Mouse (Mus musculus): Measurements from ENCODE around the gene Maff. TPM values are rescaled to one million over a fixed set of nuclear protein-coding genes. Genes with fewer than 3 reads are reported as not detected.
A peak's percentile ranks its signal among the peaks of the same experiment; 100 is the strongest.

Gene Maff
- polyA plus RNA-seq, 1 experiment, result 3.6 TPM

DNA sequence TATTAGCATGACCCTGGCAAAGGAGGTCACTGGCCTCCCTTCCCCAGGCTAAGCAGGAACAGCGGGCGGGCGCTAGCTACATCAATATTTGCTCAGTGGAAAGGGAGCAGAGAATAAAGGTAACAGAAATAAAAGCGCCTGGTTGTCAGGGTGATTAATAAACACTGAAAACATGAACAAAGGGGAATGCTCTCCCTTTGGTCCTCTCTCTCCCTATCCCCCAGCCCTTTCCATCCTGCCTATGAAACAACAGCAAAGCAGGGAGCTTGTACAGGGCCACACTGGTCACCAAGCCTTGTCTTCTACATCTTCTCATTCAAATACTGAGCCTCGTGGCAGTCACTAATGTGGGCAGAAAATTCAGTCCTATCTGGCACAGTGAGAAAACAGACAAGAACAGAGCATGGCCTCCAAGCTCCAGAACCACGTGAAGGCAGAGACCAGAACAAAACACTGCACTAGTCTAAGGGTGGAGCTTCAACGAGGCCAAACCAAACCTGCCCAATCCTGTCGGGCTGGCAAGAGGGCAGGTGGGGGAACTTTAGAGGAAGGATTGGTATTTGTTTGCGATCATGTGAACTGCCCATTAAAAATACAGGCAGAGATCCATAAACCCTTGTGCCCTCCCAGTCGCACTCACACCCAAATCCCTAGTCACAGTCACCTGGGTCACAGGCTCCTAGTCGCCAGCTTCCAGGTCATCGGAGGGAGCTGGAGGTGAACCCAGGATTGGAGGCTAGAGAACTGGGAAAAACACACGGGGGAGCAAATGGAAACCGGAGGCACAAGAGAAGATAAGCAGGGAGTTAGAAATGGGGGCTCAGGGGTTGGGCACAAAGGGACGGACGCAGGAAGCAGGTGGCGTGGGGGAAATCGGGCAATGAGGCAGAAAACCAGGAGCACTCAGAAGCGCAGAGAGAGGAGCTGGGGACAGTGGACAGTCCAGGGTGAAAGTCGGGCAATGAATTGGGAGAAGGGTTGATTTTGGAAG, 19.2 kb upstream of the Maff start:
- WGBS, result 18% methylated on average over 20 of the region's 20 CpGs
- Histone ChIP-seq H3K4me3 (replicated peaks; ENCODE audit: control insufficient read depth, low read depth, low read length) (peak overlapping the region; percentile 87), H3K27ac (ENCODE audit: control insufficient read depth, insufficient read depth, low read depth, low read length, poor library complexity) (peak overlapping the region; percentile 64), H3K4me1 (ENCODE audit: control insufficient read depth, insufficient read depth, low read length) (peaks cover 11% of the 10 kb centered on the region; the same call in 1 of the 2 replicates)
- no peak for TF ChIP-seq POLR2A (IDR thresholded peaks at IDR 0.05; ENCODE audit: borderline replicate concordance, control insufficient read depth, low read depth, low read length)
- no peak for TF ChIP-seq CTCF (IDR thresholded peaks at IDR 0.05; ENCODE audit: control insufficient read depth, insufficient read depth, low read length)

- TF ChIP-seq POLR2A (IDR thresholded peaks at IDR 0.05; ENCODE audit: borderline replicate concordance, control insufficient read depth, low read depth, low read length), result peak; percentile 55; the same call in 1 of the 2 replicates
- TF ChIP-seq CTCF (IDR thresholded peaks at IDR 0.05; ENCODE audit: control insufficient read depth, insufficient read depth, low read length), result 0 out of 2 replicates have a peak, but pooled peaks have one; percentile 8
- H3K4me1 ChIP-seq (ENCODE audit: control insufficient read depth, insufficient read depth, low read length), result peaks cover 8% of the 10 kb centered on the region; the same call in 1 of the 2 replicates
- peak within 1 kb of the TSS; percentile 87 for H3K4me3 ChIP-seq (replicated peaks; ENCODE audit: control insufficient read depth, low read depth, low read length)
- WGBS, result 1% methylated on average over 45 of the region's 46 CpGs
- peak within 1 kb of the TSS; percentile 64 for H3K27ac ChIP-seq (ENCODE audit: control insufficient read depth, insufficient read depth, low read depth, low read length, poor library complexity)
These were observed 18.1 kb upstream of the Maff start, which contains the start of gene Pla2g6 for GRCm38 (mm10) chr15:79328058-79328938. TSS of gene Pla2g6 (minus strand) at chr15:79328390.

DNA sequence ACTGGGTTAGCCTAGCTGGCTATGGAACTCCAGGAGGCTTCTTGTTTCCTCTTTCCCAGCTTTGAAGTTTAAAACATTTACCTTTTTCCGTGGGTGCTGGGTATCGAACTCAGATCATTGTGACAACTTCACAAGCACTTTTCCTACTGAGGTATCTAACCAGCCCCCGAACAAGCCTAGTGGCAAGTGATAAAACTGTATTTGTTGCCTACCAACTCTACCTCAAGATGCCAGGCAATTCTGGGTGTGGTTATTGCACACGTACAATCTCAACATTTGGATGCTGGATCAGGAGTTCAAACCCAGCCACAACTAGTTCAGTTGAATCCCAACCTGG, 17.5 kb upstream of the Maff start:
- 74% methylated on average over 4 of the region's 4 CpGs for WGBS
- peaks cover 2% of the 10 kb centered on the region; the same call in 1 of the 2 replicates for H3K4me1 ChIP-seq (ENCODE audit: control insufficient read depth, insufficient read depth, low read length)
- no peak overlapping the region for H3K27ac ChIP-seq (ENCODE audit: control insufficient read depth, insufficient read depth, low read depth, low read length, poor library complexity)
- no peak for TF ChIP-seq CTCF (IDR thresholded peaks at IDR 0.05; ENCODE audit: control insufficient read depth, insufficient read depth, low read length)
- no peak for TF ChIP-seq POLR2A (IDR thresholded peaks at IDR 0.05; ENCODE audit: borderline replicate concordance, control insufficient read depth, low read depth, low read length)
- H3K4me3 ChIP-seq (replicated peaks; ENCODE audit: control insufficient read depth, low read depth, low read length), result no peak overlapping the region

- WGBS, result 90% methylated on average over 6 of the region's 6 CpGs
- Histone ChIP-seq H3K4me3 (replicated peaks; ENCODE audit: control insufficient read depth, low read depth, low read length) (no peak overlapping the region), H3K4me1 (ENCODE audit: control insufficient read depth, insufficient read depth, low read length) (peaks cover 1% of the 10 kb centered on the region; the same call in 1 of the 2 replicates), H3K27ac (ENCODE audit: control insufficient read depth, insufficient read depth, low read depth, low read length, poor library complexity) (no peak overlapping the region)
- no peak for TF ChIP-seq CTCF (IDR thresholded peaks at IDR 0.05; ENCODE audit: control insufficient read depth, insufficient read depth, low read length)
- TF ChIP-seq POLR2A (IDR thresholded peaks at IDR 0.05; ENCODE audit: borderline replicate concordance, control insufficient read depth, low read depth, low read length), result no peak
These were observed 17.0 kb upstream of the Maff start for GRCm38 (mm10) chr15:79329346-79329978.

- Histone ChIP-seq H3K4me1 (ENCODE audit: control insufficient read depth, insufficient read depth, low read length) (peaks cover 1% of the 10 kb centered on the region; the same call in 1 of the 2 replicates), H3K27ac (ENCODE audit: control insufficient read depth, insufficient read depth, low read depth, low read length, poor library complexity) (no peak overlapping the region), H3K4me3 (replicated peaks; ENCODE audit: control insufficient read depth, low read depth, low read length) (no peak overlapping the region)
- WGBS, result 89% methylated on average over 6 of the region's 6 CpGs
- no peak for TF ChIP-seq POLR2A (IDR thresholded peaks at IDR 0.05; ENCODE audit: borderline replicate concordance, control insufficient read depth, low read depth, low read length)
These were observed 16.4 kb upstream of the Maff start for GRCm38 (mm10) chr15:79329979-79330363.

DNA sequence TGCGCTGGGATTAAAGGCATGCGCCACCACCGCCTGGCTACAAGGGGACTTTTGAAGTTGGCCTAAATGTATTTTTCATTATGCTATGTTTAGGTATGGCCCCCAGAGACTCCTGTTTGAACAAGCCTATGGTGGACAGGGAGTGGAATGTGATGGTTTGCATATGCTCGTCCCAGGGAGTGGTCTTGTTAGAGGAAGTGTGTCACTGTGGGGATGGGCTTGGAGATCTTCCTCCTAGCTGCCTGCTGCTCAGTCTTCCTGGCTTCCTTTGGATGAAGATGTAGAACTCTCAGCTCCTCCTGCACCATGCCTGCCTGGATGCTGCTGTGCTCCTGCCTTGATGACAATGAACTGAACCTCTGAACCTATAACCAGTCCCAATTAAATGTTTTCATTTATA, 15.9 kb upstream of the Maff start:
- TF ChIP-seq POLR2A (IDR thresholded peaks at IDR 0.05; ENCODE audit: borderline replicate concordance, control insufficient read depth, low read depth, low read length), result no peak
- TF ChIP-seq CTCF (IDR thresholded peaks at IDR 0.05; ENCODE audit: control insufficient read depth, insufficient read depth, low read length), result no peak
- H3K4me1 ChIP-seq (ENCODE audit: control insufficient read depth, insufficient read depth, low read length), result peaks cover 1% of the 10 kb centered on the region; the same call in 1 of the 2 replicates
- 66% methylated on average over 4 of the region's 4 CpGs for WGBS
- H3K4me3 ChIP-seq (replicated peaks; ENCODE audit: control insufficient read depth, low read depth, low read length), result no peak overlapping the region
- H3K27ac ChIP-seq (ENCODE audit: control insufficient read depth, insufficient read depth, low read depth, low read length, poor library complexity), result no peak overlapping the region

GRCm38 (mm10) chr15:79333409-79333808, 13.0 kb upstream of the Maff start:
- WGBS, result 64% methylated on average over 4 of the region's 4 CpGs
- Histone ChIP-seq H3K4me3 (replicated peaks; ENCODE audit: control insufficient read depth, low read depth, low read length) (no peak overlapping the region), H3K4me1 (ENCODE audit: control insufficient read depth, insufficient read depth, low read length) (no peaks in the 10 kb centered on the region; the same call in 1 of the 2 replicates), H3K27ac (ENCODE audit: control insufficient read depth, insufficient read depth, low read depth, low read length, poor library complexity) (no peak overlapping the region)
- no peak for TF ChIP-seq POLR2A (IDR thresholded peaks at IDR 0.05; ENCODE audit: borderline replicate concordance, control insufficient read depth, low read depth, low read length)
- no peak for TF ChIP-seq CTCF (IDR thresholded peaks at IDR 0.05; ENCODE audit: control insufficient read depth, insufficient read depth, low read length)

All from bone marrow, adult 2 months (tissue).